Mouse (Mus musculus): ENCODE measurements around the gene Gnat1. TPM values are rescaled to one million over a fixed set of nuclear protein-coding genes. Genes with fewer than 3 reads are reported as not detected.

Gnat1 gene
- polyA plus RNA-seq, 1 experiment from 2014 or later, result 2.4 TPM

GRCm38 (mm10) chr9:107662342-107662741, 17.2 kb downstream of the Gnat1 start:
- WGBS, result 80% methylated on average over 8 of the region's 8 CpGs
- H3K9ac ChIP-seq (ENCODE audit: low read length), result no peak overlapping the region
- ATAC-seq (ENCODE audit: insufficient read depth, low FRiP score, low TSS enrichment), result no peak
- no peaks in the 10 kb centered on the region for H3K36me3 ChIP-seq (ENCODE audit: control insufficient read depth, insufficient read depth, low read length)
- no peaks in the 10 kb centered on the region for H3K9me3 ChIP-seq (ENCODE audit: control insufficient read depth, low read length)
- DNase-seq (ENCODE audit: low spot score), result no peak
- H3K27me3 ChIP-seq (ENCODE audit: control insufficient read depth, insufficient read depth, low read length), result peaks cover 11% of the 10 kb centered on the region
- no peak overlapping the region for H3K4me3 ChIP-seq (ENCODE audit: low read depth, low read length)
- no peak overlapping the region for H3K4me2 ChIP-seq (ENCODE audit: low read depth)
- peaks cover 18% of the 10 kb centered on the region for H3K4me1 ChIP-seq (ENCODE audit: control insufficient read depth, insufficient read depth, low read length)
- H3K27ac ChIP-seq (ENCODE audit: low read depth, low read length), result no peak overlapping the region

- 75% methylated on average over 3 of the region's 3 CpGs for WGBS
- DNase-seq (ENCODE audit: low spot score) (no peak), ATAC-seq (ENCODE audit: insufficient read depth, low FRiP score, low TSS enrichment) (no peak)
- peaks cover 3% of the 10 kb centered on the region for H3K27me3 ChIP-seq (ENCODE audit: control insufficient read depth, insufficient read depth, low read length)
- no peak overlapping the region for H3K4me2 ChIP-seq (ENCODE audit: low read depth)
- H3K4me1 ChIP-seq (ENCODE audit: control insufficient read depth, insufficient read depth, low read length), result peaks cover 4% of the 10 kb centered on the region; the same call in 1 of the 2 replicates
- no peak overlapping the region for H3K4me3 ChIP-seq (ENCODE audit: low read depth, low read length)
- H3K36me3 ChIP-seq (ENCODE audit: control insufficient read depth, insufficient read depth, low read length), result no peaks in the 10 kb centered on the region
- no peaks in the 10 kb centered on the region for H3K9me3 ChIP-seq (ENCODE audit: control insufficient read depth, low read length)
- no peak overlapping the region for H3K9ac ChIP-seq (ENCODE audit: low read length)
- no peak overlapping the region for H3K27ac ChIP-seq (ENCODE audit: low read depth, low read length)
Observed at GRCm38 (mm10) chr9:107660777-107661176, 18.7 kb downstream of the Gnat1 start.

GRCm38 (mm10) chr9:107659961-107660360, 19.6 kb downstream of the Gnat1 start:
- H3K36me3 ChIP-seq (ENCODE audit: control insufficient read depth, insufficient read depth, low read length), result no peaks in the 10 kb centered on the region
- no peak overlapping the region for H3K9ac ChIP-seq (ENCODE audit: low read length)
- no peaks in the 10 kb centered on the region for H3K9me3 ChIP-seq (ENCODE audit: control insufficient read depth, low read length)
- ATAC-seq (ENCODE audit: insufficient read depth, low FRiP score, low TSS enrichment) (no peak), DNase-seq (ENCODE audit: low spot score) (no peak)
- no peak overlapping the region for H3K4me3 ChIP-seq (ENCODE audit: low read depth, low read length)
- no peak overlapping the region for H3K4me2 ChIP-seq (ENCODE audit: low read depth)
- WGBS, result 93% methylated on average over 3 of the region's 3 CpGs
- no peaks in the 10 kb centered on the region for H3K27me3 ChIP-seq (ENCODE audit: control insufficient read depth, insufficient read depth, low read length)
- H3K27ac ChIP-seq (ENCODE audit: low read depth, low read length), result no peak overlapping the region
- H3K4me1 ChIP-seq (ENCODE audit: control insufficient read depth, insufficient read depth, low read length), result peaks cover 4% of the 10 kb centered on the region; the same call in 1 of the 2 replicates

DNA sequence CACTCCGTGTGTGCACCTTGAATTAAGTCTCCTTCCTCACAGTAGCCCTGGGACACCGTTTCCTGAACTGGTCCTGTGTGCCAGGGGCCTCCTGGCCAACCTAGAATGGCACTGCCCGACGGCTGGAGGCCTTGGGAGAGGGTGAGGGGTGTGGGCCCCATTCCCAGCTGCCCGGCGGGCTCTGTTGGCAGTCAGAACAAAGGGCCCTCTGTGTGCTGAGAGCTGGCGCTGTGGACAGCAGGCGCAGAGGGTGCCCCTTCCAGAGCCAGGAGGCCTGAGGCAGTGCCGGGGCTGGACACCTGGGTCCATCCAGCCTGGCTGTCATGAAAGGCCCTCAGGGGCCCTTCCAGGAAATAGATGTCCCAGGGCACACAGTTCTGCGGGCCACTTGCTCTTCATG, 20.0 kb downstream of the Gnat1 start:
- no peaks in the 10 kb centered on the region for H3K9me3 ChIP-seq (ENCODE audit: control insufficient read depth, low read length)
- ATAC-seq (ENCODE audit: insufficient read depth, low FRiP score, low TSS enrichment) (no peak), DNase-seq (ENCODE audit: low spot score) (no peak)
- H3K4me3 ChIP-seq (ENCODE audit: low read depth, low read length), result no peak overlapping the region
- H3K27ac ChIP-seq (ENCODE audit: low read depth, low read length), result no peak overlapping the region
- H3K4me1 ChIP-seq (ENCODE audit: control insufficient read depth, insufficient read depth, low read length), result peaks cover 4% of the 10 kb centered on the region; the same call in 1 of the 2 replicates
- no peaks in the 10 kb centered on the region for H3K27me3 ChIP-seq (ENCODE audit: control insufficient read depth, insufficient read depth, low read length)
- 86% methylated on average over 10 of the region's 10 CpGs for WGBS
- no peak overlapping the region for H3K4me2 ChIP-seq (ENCODE audit: low read depth)
- H3K9ac ChIP-seq (ENCODE audit: low read length), result no peak overlapping the region
- H3K36me3 ChIP-seq (ENCODE audit: control insufficient read depth, insufficient read depth, low read length), result no peaks in the 10 kb centered on the region

DNA sequence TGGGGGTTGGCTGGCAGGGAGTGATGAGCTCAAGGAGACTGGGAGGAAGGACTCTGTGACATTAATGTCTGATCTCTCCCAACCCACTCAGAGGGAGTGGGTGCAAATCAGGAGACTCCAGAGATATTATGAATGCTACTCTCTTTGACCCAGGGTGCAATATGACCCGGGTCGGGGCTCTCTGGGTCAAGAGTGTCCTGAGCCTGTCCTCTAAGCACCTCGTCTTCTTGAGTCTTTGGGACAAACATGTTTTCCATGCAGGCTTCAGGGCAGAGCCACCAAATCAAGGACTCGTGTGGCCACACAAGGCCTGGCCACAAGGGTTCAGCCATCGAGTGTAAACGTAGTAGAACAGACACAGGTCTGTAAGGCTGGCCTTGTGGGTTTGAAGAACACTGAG, 21.4 kb downstream of the Gnat1 start:
- Histone ChIP-seq H3K9me3 (ENCODE audit: control insufficient read depth, low read length) (no peaks in the 10 kb centered on the region), H3K9ac (ENCODE audit: low read length) (no peak overlapping the region), H3K27ac (ENCODE audit: low read depth, low read length) (no peak overlapping the region), H3K27me3 (ENCODE audit: control insufficient read depth, insufficient read depth, low read length) (no peaks in the 10 kb centered on the region), H3K36me3 (ENCODE audit: control insufficient read depth, insufficient read depth, low read length) (no peaks in the 10 kb centered on the region), H3K4me1 (ENCODE audit: control insufficient read depth, insufficient read depth, low read length) (no peaks in the 10 kb centered on the region; the same call in 1 of the 2 replicates), H3K4me2 (ENCODE audit: low read depth) (no peak overlapping the region), H3K4me3 (ENCODE audit: low read depth, low read length) (no peak overlapping the region)
- ATAC-seq (ENCODE audit: insufficient read depth, low FRiP score, low TSS enrichment) (no peak), DNase-seq (ENCODE audit: low spot score) (no peak)
- 86% methylated on average over 6 of the region's 6 CpGs for WGBS

GRCm38 (mm10) chr9:107657144-107657543, 22.4 kb downstream of the Gnat1 start:
- WGBS, result 87% methylated on average over 5 of the region's 5 CpGs
- ATAC-seq (ENCODE audit: insufficient read depth, low FRiP score, low TSS enrichment), result no peak
- no peaks in the 10 kb centered on the region for H3K4me1 ChIP-seq (ENCODE audit: control insufficient read depth, insufficient read depth, low read length)
- DNase-seq (ENCODE audit: low spot score), result no peak
- no peaks in the 10 kb centered on the region for H3K27me3 ChIP-seq (ENCODE audit: control insufficient read depth, insufficient read depth, low read length)
- no peak overlapping the region for H3K9ac ChIP-seq (ENCODE audit: low read length)
- H3K4me3 ChIP-seq (ENCODE audit: low read depth, low read length), result no peak overlapping the region
- no peak overlapping the region for H3K27ac ChIP-seq (ENCODE audit: low read depth, low read length)
- no peaks in the 10 kb centered on the region for H3K9me3 ChIP-seq (ENCODE audit: control insufficient read depth, low read length)
- no peaks in the 10 kb centered on the region for H3K36me3 ChIP-seq (ENCODE audit: control insufficient read depth, insufficient read depth, low read length)
- no peak overlapping the region for H3K4me2 ChIP-seq (ENCODE audit: low read depth)

DNA sequence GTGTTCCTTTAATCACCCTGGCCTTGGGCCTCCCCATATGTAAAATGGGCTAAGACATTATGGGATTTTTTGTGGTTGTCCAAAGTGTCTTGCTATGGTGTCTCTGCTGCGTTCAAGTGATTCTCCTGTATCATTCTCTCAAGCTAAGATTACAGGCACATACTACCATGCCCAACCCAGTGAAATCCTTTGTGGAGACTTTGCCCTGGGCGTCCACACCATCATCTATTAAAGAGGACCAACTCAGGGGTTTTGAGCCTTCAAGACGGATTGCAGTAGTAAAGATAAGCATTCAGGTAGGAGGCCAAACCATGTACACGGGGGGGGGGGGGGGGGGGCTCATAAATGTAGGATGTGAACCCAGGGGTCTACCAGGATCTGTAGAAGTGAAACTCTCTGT, 24.9 kb downstream of the Gnat1 start:
- no peak for DNase-seq (ENCODE audit: low spot score)
- no peak for ATAC-seq (ENCODE audit: insufficient read depth, low FRiP score, low TSS enrichment)
- Histone ChIP-seq H3K9me3 (ENCODE audit: control insufficient read depth, low read length) (no peaks in the 10 kb centered on the region), H3K4me3 (ENCODE audit: low read depth, low read length) (no peak overlapping the region), H3K4me1 (ENCODE audit: control insufficient read depth, insufficient read depth, low read length) (no peaks in the 10 kb centered on the region), H3K36me3 (ENCODE audit: control insufficient read depth, insufficient read depth, low read length) (no peaks in the 10 kb centered on the region), H3K4me2 (ENCODE audit: low read depth) (no peak overlapping the region), H3K27me3 (ENCODE audit: control insufficient read depth, insufficient read depth, low read length) (no peaks in the 10 kb centered on the region), H3K27ac (ENCODE audit: low read depth, low read length) (no peak overlapping the region), H3K9ac (ENCODE audit: low read length) (no peak overlapping the region)
- 87% methylated on average over 3 of the region's 4 CpGs for WGBS

DNA sequence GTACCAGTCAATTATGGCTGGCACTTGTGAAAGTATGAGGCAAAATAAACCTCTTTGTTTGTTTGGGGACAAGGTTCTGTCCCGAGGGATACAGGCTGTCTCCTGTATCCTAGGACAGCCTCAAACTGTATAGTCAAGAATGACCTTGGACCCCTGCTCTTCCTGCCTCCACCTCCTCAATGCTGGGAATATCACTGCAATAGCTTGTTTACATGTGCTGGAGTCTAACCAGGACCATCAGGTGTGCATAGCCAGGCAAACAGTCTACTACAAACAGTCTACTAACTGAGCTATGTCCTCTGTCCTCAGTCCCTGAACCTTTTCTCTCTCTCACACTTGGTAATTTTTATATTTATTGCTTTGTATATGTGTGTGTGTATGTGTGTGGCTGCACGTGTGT, 26.0 kb downstream of the Gnat1 start:
- 85% methylated on average over 2 of the region's 2 CpGs for whole genome bisulfite sequencing
- Histone ChIP-seq H3K9me3 (ENCODE audit: control insufficient read depth, low read length) (no peaks in the 10 kb centered on the region), H3K27ac (ENCODE audit: low read depth, low read length) (no peak overlapping the region), H3K4me2 (ENCODE audit: low read depth) (no peak overlapping the region), H3K4me3 (ENCODE audit: low read depth, low read length) (no peak overlapping the region), H3K27me3 (ENCODE audit: control insufficient read depth, insufficient read depth, low read length) (no peaks in the 10 kb centered on the region), H3K4me1 (ENCODE audit: control insufficient read depth, insufficient read depth, low read length) (no peaks in the 10 kb centered on the region), H3K9ac (ENCODE audit: low read length) (no peak overlapping the region), H3K36me3 (ENCODE audit: control insufficient read depth, insufficient read depth, low read length) (no peaks in the 10 kb centered on the region)
- ATAC-seq (ENCODE audit: insufficient read depth, low FRiP score, low TSS enrichment), result no peak
- DNase-seq (ENCODE audit: low spot score), result no peak

GRCm38 (mm10) chr9:107650708-107651481, 28.6 kb downstream of the Gnat1 start:
- no peaks in the 10 kb centered on the region for H3K36me3 ChIP-seq (ENCODE audit: control insufficient read depth, insufficient read depth, low read length)
- no peaks in the 10 kb centered on the region for H3K4me1 ChIP-seq (ENCODE audit: control insufficient read depth, insufficient read depth, low read length)
- 0 out of 2 replicates have a peak overlapping the region, but pooled peaks have one; percentile 14 for H3K27ac ChIP-seq (ENCODE audit: low read depth, low read length)
- H3K4me3 ChIP-seq (ENCODE audit: low read depth, low read length), result no peak overlapping the region
- H3K9ac ChIP-seq (ENCODE audit: low read length), result no peak overlapping the region
- peak; percentile 24 for DNase-seq (ENCODE audit: low spot score)
- H3K9me3 ChIP-seq (ENCODE audit: control insufficient read depth, low read length), result no peaks in the 10 kb centered on the region
- H3K27me3 ChIP-seq (ENCODE audit: control insufficient read depth, insufficient read depth, low read length), result no peaks in the 10 kb centered on the region
- H3K4me2 ChIP-seq (ENCODE audit: low read depth), result no peak overlapping the region
- peak; percentile 31; the same call in 1 of the 2 replicates for ATAC-seq (ENCODE audit: insufficient read depth, low FRiP score, low TSS enrichment)
- 54% methylated on average over 12 of the region's 12 CpGs for WGBS

Measured in neural tube, embryonic 11.5 days (tissue).